Mouse (Mus musculus): ENCODE data around the gene Ccdc34. TPM values are rescaled to one million over a fixed set of nuclear protein-coding genes. Genes with fewer than 3 reads are reported as not detected.

The Ccdc34 gene
- polyA plus RNA-seq, 1 experiment, result 22.2 TPM

DNA sequence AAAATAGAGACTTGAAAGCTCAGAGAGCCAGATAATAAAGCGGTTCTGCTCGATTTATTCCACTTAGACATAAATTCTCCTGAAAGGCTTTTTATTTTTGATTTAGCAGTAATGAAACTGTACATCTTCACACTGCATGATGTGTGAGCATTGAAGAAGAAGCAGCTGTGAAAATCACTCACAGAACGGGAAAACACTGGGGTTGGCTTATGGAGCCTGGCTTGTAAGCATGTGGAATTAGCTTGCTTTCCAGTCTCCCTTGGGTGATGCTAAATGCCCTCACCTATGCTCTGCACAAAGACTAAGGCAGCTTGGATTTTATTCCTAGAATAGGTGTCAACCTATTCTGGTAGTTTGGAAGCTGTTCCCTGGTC, 198.1 kb downstream of the Ccdc34 start:
- TF ChIP-seq POLR2A (IDR thresholded peaks at IDR 0.05; ENCODE audit: borderline replicate concordance, low read depth, low read length) (no peak), CTCF (IDR thresholded peaks at IDR 0.05; ENCODE audit: low read depth, low read length) (no peak)
- H3K27ac ChIP-seq (ENCODE audit: insufficient read depth, low read depth, low read length), result no peak overlapping the region
- H3K4me1 ChIP-seq (ENCODE audit: control insufficient read depth, insufficient read depth, low read length), result no peaks in the 10 kb centered on the region
- no peak overlapping the region for H3K4me3 ChIP-seq (ENCODE audit: insufficient read depth, low read length)

DNA sequence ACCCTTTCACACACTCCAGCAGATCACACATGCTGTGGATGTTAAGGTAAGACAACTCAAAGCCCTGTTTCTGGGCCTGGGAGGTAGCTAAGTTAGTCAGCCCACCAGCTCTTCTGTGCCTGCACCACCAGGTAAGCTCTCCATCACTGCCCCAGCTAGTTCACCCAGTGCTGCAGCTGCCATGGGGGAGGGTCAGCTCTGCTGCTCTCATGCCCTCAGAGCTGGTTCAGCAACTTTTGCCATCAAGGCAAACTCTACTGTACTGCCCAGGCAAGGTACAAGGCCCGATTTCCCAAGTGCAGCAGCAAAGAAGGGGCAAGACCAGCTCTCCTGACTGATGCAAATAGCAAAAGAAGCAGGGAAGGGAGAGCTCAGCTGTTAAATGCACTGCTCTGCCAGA, 202.9 kb downstream of the Ccdc34 start:
- TF ChIP-seq POLR2A (IDR thresholded peaks at IDR 0.05; ENCODE audit: borderline replicate concordance, low read depth, low read length), result no peak
- no peak for TF ChIP-seq CTCF (IDR thresholded peaks at IDR 0.05; ENCODE audit: low read depth, low read length)
- no peak overlapping the region for H3K27ac ChIP-seq (ENCODE audit: insufficient read depth, low read depth, low read length)

DNA sequence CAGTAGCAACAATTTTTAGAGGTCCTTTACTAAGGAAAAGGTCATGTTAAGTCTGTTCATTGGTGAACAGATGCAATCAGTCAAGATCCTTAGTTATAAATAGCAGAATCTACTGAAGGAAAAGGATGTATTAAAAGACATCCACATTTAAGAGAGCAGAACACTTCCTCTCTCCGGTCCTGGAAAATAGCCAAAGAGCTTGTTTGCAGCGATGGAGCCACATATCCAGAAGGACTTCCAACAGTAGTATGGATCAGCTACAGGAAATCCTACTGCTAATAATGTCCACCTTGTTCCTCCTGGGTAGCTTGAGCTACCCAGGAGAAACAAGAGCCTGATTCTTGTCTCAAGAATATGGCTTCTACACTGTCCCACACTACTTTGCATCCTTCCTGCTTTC, 205.2 kb downstream of the Ccdc34 start:
- no peak for TF ChIP-seq POLR2A (IDR thresholded peaks at IDR 0.05; ENCODE audit: borderline replicate concordance, low read depth, low read length)
- no peak for TF ChIP-seq CTCF (IDR thresholded peaks at IDR 0.05; ENCODE audit: low read depth, low read length)

More for the DNA sequence above, 202.9 kb downstream of the Ccdc34 start:
- Histone ChIP-seq H3K4me3 (ENCODE audit: insufficient read depth, low read length) (no peak overlapping the region), H3K4me1 (ENCODE audit: control insufficient read depth, insufficient read depth, low read length) (no peaks in the 10 kb centered on the region)

More for the DNA sequence above, 205.2 kb downstream of the Ccdc34 start:
- H3K4me1 ChIP-seq (ENCODE audit: control insufficient read depth, insufficient read depth, low read length), result no peaks in the 10 kb centered on the region
- H3K4me3 ChIP-seq (ENCODE audit: insufficient read depth, low read length), result no peak overlapping the region
- no peak overlapping the region for H3K27ac ChIP-seq (ENCODE audit: insufficient read depth, low read depth, low read length)

Other genes starting within 250 kb of the Ccdc34 start
- 52.3 and 57.9 TPM in 2 replicates for gene Lin7c, start 127.0 kb upstream of the Ccdc34 start, polyA plus RNA-seq (2012; ENCODE audit: insufficient read depth, insufficient read length, missing spikeins)
- 0.21 and 0.43 TPM in 2 replicates for gene Lgr4, start 100.2 kb upstream of the Ccdc34 start, polyA plus RNA-seq (2012; ENCODE audit: insufficient read depth, insufficient read length, missing spikeins)

All from bone marrow macrophage, adult 2 months (primary cell).